ENCODE assay signal across 9 mouse cellular contexts in genomic region chr11:3337961-3338360, GRCm38 (mm10). TPM values are rescaled to one million over a fixed set of nuclear protein-coding genes. Genes with fewer than 3 reads are reported as not detected.
A peak's percentile ranks its signal among the peaks of the same experiment; 100 is the strongest.
DNase-seq lines count a peak whose midpoint lies in the region; ATAC-seq and TF ChIP-seq lines count a peak whose summit lies in the region.
"Had no signal": no experiment of that assay in that cellular context is flagged by ENCODE, and none has a peak within 500 bp of the region (broad histone marks: within the 10 kb centered on the region; RNA-seq: fewer than 3 reads in every experiment).

No protein-coding gene starts in this region.

- no peaks in the 10 kb centered on the region for H3K27me3 ChIP-seq in heart, embryonic 16.5 days (ENCODE audit: control insufficient read depth, insufficient read depth, low read length)
- H3K27me3 ChIP-seq in embryonic facial prominence, embryonic 12.5 days = no peaks in the 10 kb centered on the region
- peaks cover 12% of the 10 kb centered on the region for H3K27me3 ChIP-seq in hindbrain, embryonic 13.5 days
- no peaks in the 10 kb centered on the region for H3K27me3 ChIP-seq in midbrain, postnatal 0 days (ENCODE audit: insufficient read depth, low read length)

- peaks cover 35% of the 10 kb centered on the region for H3K4me1 ChIP-seq in heart, embryonic 16.5 days (ENCODE audit: control insufficient read depth, insufficient read depth, low read length)
- peaks cover 16% of the 10 kb centered on the region; the same call in 1 of the 2 replicates for H3K4me1 ChIP-seq in embryonic facial prominence, embryonic 12.5 days
- H3K4me1 ChIP-seq in hindbrain, embryonic 13.5 days (replicated peaks) = peaks cover 39% of the 10 kb centered on the region
- peaks cover 7% of the 10 kb centered on the region; the same call in 1 of the 2 replicates for H3K4me1 ChIP-seq in midbrain, postnatal 0 days (ENCODE audit: insufficient read depth, low read length)

- peak; percentile 12; the same call in 1 of the 2 replicates for ATAC-seq in heart, embryonic 16.5 days (replicated peaks; ENCODE audit: extremely low read depth, insufficient read depth, low FRiP score)
- no peak for ATAC-seq in embryonic facial prominence, embryonic 12.5 days (ENCODE audit: insufficient number of reproducible peaks, insufficient read depth, low FRiP score, low TSS enrichment)
- no peak; the same call in 1 of the 2 replicates for ATAC-seq in hindbrain, embryonic 13.5 days (ENCODE audit: low FRiP score)
- ATAC-seq in midbrain, postnatal 0 days (ENCODE audit: low FRiP score) = 0 out of 2 replicates have a peak, but pooled peaks have one; percentile 35
- ATAC-seq in megakaryocyte-erythroid progenitor cell, adult 5-6 weeks (replicated peaks; ENCODE audit: low FRiP score, low TSS enrichment, poor library complexity, severe bottlenecking) = no peak

- peaks cover 24% of the 10 kb centered on the region; the same call in 1 of the 2 replicates for H3K36me3 ChIP-seq in heart, embryonic 16.5 days (ENCODE audit: control insufficient read depth, insufficient read depth)
- 0 out of 2 replicates have a peak, but pooled peaks cover 3% of the 10 kb centered on the region for H3K36me3 ChIP-seq in embryonic facial prominence, embryonic 12.5 days
- peaks cover 36% of the 10 kb centered on the region for H3K36me3 ChIP-seq in hindbrain, embryonic 13.5 days
- peaks cover 24% of the 10 kb centered on the region for H3K36me3 ChIP-seq in midbrain, postnatal 0 days (ENCODE audit: insufficient read depth, low read length)

- peak overlapping the region; percentile 69 for H3K27ac ChIP-seq in heart, embryonic 16.5 days (ENCODE audit: low read length)
- peak overlapping the region; percentile 70; the same call in 1 of the 2 replicates for H3K27ac ChIP-seq in embryonic facial prominence, embryonic 12.5 days
- peak overlapping the region; percentile 82 for H3K27ac ChIP-seq in hindbrain, embryonic 13.5 days
- H3K27ac ChIP-seq in midbrain, postnatal 0 days (ENCODE audit: low read depth, low read length) = no peak overlapping the region

- no peak for TF ChIP-seq CTCF in midbrain, postnatal 0 days (IDR thresholded peaks at IDR 0.05)

- peak overlapping the region; percentile 54; the same call in 1 of the 2 replicates for H3K9ac ChIP-seq in heart, embryonic 16.5 days (ENCODE audit: low read length)
- 0 out of 2 replicates have a peak overlapping the region, but pooled peaks have one; percentile 27 for H3K9ac ChIP-seq in embryonic facial prominence, embryonic 12.5 days
- H3K9ac ChIP-seq in hindbrain, embryonic 13.5 days = peak overlapping the region; percentile 62
- H3K9ac ChIP-seq in midbrain, postnatal 0 days (replicated peaks; ENCODE audit: low read length, poor library complexity, severe bottlenecking) = no peak overlapping the region

- no peak for DNase-seq in heart, adult 8-10 months (ENCODE audit: low spot score)
- DNase-seq in midbrain, postnatal 0 days (ENCODE audit: low spot score) = no peak
- DNase-seq in layer of hippocampus, adult 8-10 months (ENCODE audit: low spot score in 2 of 2) = no peak
- DNase-seq in left cerebral cortex, adult 11 months (ENCODE audit: low spot score) = no peak
- DNase-seq: kidney, adult 11 months had no signal

- WGBS in heart, embryonic 16.5 days = 56% methylated on average over 5 of the region's 5 CpGs
- 58% methylated on average over 5 of the region's 5 CpGs for WGBS in embryonic facial prominence, embryonic 12.5 days
- WGBS in hindbrain, embryonic 13.5 days = 37% methylated on average over 5 of the region's 5 CpGs
- WGBS in midbrain, postnatal 0 days = 52% methylated on average over 5 of the region's 5 CpGs

- H3K4me2 ChIP-seq in heart, embryonic 16.5 days (ENCODE audit: low read depth, low read length) = no peak overlapping the region
- no peak overlapping the region for H3K4me2 ChIP-seq in embryonic facial prominence, embryonic 12.5 days (replicated peaks)
- H3K4me2 ChIP-seq in hindbrain, embryonic 13.5 days = no peak overlapping the region
- H3K4me2 ChIP-seq in midbrain, postnatal 0 days (ENCODE audit: low read depth, low read length, poor library complexity, severe bottlenecking) = no peak overlapping the region

- H3K4me3 ChIP-seq in heart, embryonic 16.5 days (ENCODE audit: low read length) = no peak overlapping the region
- no peak overlapping the region for H3K4me3 ChIP-seq in embryonic facial prominence, embryonic 12.5 days
- no peak overlapping the region for H3K4me3 ChIP-seq in hindbrain, embryonic 13.5 days
- no peak overlapping the region for H3K4me3 ChIP-seq in midbrain, postnatal 0 days (ENCODE audit: low read depth, low read length)

- no peaks in the 10 kb centered on the region for H3K9me3 ChIP-seq in heart, embryonic 16.5 days (replicated peaks; ENCODE audit: control insufficient read depth, low read length)
- H3K9me3 ChIP-seq in embryonic facial prominence, embryonic 12.5 days = no peaks in the 10 kb centered on the region
- no peaks in the 10 kb centered on the region for H3K9me3 ChIP-seq in hindbrain, embryonic 13.5 days
- no peaks in the 10 kb centered on the region for H3K9me3 ChIP-seq in midbrain, postnatal 0 days (ENCODE audit: low read length)

RNA-seq across cellular contexts. Expression of gene Pik3ip1, which starts 7.8 kb away (rescaled TPM):
- 40.9 and 41.1 TPM in 2 replicates for polyA plus RNA-seq in heart, embryonic 16.5 days (2015; fragmentation: Nextera tagmentation; extraction: Ambion mirVana)
- 10 to 100 TPM; 37.3 to 67.8 (median 56.9) TPM for total RNA-seq in heart, adult 8-10 months (2022)
- 12.4 and 15.1 TPM in 2 replicates for polyA plus RNA-seq in embryonic facial prominence, embryonic 12.5 days (2016; fragmentation: Nextera tagmentation; extraction: Ambion mirVana)
- 25.4 and 25.5 TPM in 2 replicates for polyA plus RNA-seq in hindbrain, embryonic 13.5 days (2015; fragmentation: Nextera tagmentation; extraction: Ambion mirVana)
- 42.5 and 43.4 TPM in 2 replicates for total RNA-seq in midbrain, postnatal 0 days (2014; rRNA removed)
- polyA plus RNA-seq in midbrain, postnatal 0 days (2015; fragmentation: Nextera tagmentation; extraction: Ambion mirVana) = 34.7 and 37.5 TPM in 2 replicates
- 10 to 100 TPM; 38.2 to 53.1 (median 46.4) TPM for total RNA-seq in layer of hippocampus, adult 8-10 months (2022)
- total RNA-seq in megakaryocyte-erythroid progenitor cell, adult 5-6 weeks (2014; fragmentation: Nextera tagmentation) = 8.3 and 20.5 TPM in 2 replicates
- 17.5 and 28.1 TPM in 2 replicates for total RNA-seq in megakaryocyte-erythroid progenitor cell, adult 5-6 weeks (2017)

RNA-seq across cellular contexts. Expression of gene Patz1, which starts 49.3 kb away (rescaled TPM):
- 25.7 and 26.3 TPM in 2 replicates for polyA plus RNA-seq in heart, embryonic 16.5 days (2015; fragmentation: Nextera tagmentation; extraction: Ambion mirVana)
- total RNA-seq in heart, adult 8-10 months (2022) = 10 to 100 TPM; 21.3 to 33.6 (median 25.4) TPM
- 84.3 and 85.3 TPM in 2 replicates for polyA plus RNA-seq in embryonic facial prominence, embryonic 12.5 days (2016; fragmentation: Nextera tagmentation; extraction: Ambion mirVana)
- polyA plus RNA-seq in hindbrain, embryonic 13.5 days (2015; fragmentation: Nextera tagmentation; extraction: Ambion mirVana) = 69.6 TPM in 2 replicates
- total RNA-seq in midbrain, postnatal 0 days (2014; rRNA removed) = 79.3 and 81.3 TPM in 2 replicates
- polyA plus RNA-seq in midbrain, postnatal 0 days (2015; fragmentation: Nextera tagmentation; extraction: Ambion mirVana) = 36.3 and 39.3 TPM in 2 replicates
- 10 to 100 TPM; 53.5 to 58.4 (median 56.7) TPM for total RNA-seq in layer of hippocampus, adult 8-10 months (2022)
- total RNA-seq in megakaryocyte-erythroid progenitor cell, adult 5-6 weeks (2014; fragmentation: Nextera tagmentation) = 89.5 and 92.4 TPM in 2 replicates
- total RNA-seq in megakaryocyte-erythroid progenitor cell, adult 5-6 weeks (2017) = 64.2 and 78.3 TPM in 2 replicates

Comparison
In these comparisons a context has a peak if more than half of its experiments do, and no peak if none do; other contexts are left out.
1. ATAC-seq: peak in heart, embryonic 16.5 days (single experiment) and midbrain, postnatal 0 days (single experiment); none in embryonic facial prominence, embryonic 12.5 days (single experiment), hindbrain, embryonic 13.5 days (single experiment) and megakaryocyte-erythroid progenitor cell, adult 5-6 weeks (single experiment).